Mouse (Mus musculus) heart, postnatal 10 days (tissue): ENCODE measurements around the gene Ppp1r3c. TPM values are rescaled to one million over a fixed set of nuclear protein-coding genes. Genes with fewer than 3 reads are reported as not detected.
"Not testable (repeated sequence)": the region's sequence is repeated elsewhere in the genome, so short reads cannot be mapped to it uniquely, and the experiment has no call there.

Experiments
- DNase-seq, 2 experiments: peaks; one replicate each; pipeline ENCODE4 v3.0.0; 2021
- intact Hi-C: fragments of 180-260 bp; cut with DNase I; formaldehyde crosslinking; loops from one replicate; pipeline ENCODE4 v1.15.1; 2025
- total RNA-seq, 2 experiments: library from RNA; stranded (reverse); gene quantifications; 2 replicates each; pipeline ENCODE4 v1.2.3; 2021

The Ppp1r3c gene
- 10 to 100 TPM; 72.2 to 86.1 TPM for total RNA-seq

DNA sequence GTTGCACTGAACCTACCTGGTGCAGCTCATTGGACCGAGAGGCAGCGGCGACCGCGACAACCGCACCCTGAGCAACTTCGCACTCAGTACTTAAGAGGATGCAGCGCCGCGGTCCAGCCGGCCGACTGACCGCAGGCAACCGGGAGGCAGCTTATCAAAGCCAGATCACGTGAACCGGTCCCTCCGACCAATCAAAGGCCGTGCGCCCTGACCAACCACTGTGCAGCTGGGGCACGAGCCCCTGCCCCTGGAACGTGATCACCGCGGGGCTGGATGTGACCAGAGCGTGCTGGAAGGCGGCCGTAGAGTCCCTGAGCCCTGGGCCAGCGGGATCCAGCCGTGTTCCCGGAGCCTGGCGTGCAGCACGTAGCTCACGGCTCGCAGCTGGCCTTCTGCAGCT, at the start of gene Ppp1r3c:
TSS of gene Ppp1r3c (minus strand) at position 117 of the 400 bp plus-strand sequence.
- intact Hi-C loops, result loop anchor here (5.0 kb wide), 2 partner anchors 184 to 199 kb away; partner anchors contain the start of gene Hectd2

DNA sequence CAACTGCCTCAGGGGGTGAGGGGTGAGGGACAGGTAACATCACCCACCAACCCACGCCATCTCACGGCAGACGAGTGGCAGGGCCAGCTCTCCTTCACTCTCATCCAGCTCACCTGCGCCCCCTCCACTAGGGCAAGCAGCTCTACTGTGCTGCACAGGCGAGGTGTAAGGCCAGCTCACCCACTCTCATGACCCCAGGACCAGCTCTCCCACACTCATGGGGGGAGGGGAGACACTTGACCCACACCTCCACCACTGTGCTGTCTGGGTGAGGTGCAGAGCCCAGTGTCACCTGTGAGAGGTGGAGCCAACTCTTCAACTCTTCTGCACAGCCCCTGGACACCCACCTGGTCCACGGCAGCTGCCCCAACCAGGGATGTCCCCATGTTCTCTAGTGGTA, 46.7 kb upstream of the Ppp1r3c start:
- DNase-seq, result no peak
- intact Hi-C loops, result no loop called here

More for the DNA sequence above, at the start of gene Ppp1r3c:
- peak; percentile 97 to 98 for DNase-seq

GRCm38 (mm10) chr19:36782591-36782990, 46.1 kb upstream of the Ppp1r3c start:
- no peak for DNase-seq
- intact Hi-C loops, result no loop called here

DNA sequence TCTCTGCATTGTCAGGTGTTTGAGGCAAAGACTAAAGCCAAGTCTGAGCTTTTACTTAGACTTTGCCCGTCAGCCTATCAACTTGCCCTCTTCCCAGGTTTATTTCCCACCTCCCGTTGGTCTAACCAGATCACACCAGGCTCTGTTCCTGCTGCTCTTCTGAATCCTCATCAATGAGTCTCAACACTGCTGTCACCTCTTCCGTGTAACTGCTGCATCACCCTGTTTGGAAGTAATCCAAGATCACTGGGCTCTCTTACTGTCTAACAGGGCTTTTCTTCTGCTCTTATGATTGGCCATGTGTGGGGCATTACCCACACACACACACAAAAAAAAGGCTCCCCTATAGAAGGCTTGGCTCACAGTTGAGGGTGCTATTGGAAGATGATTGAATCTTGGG, 45.5 kb upstream of the Ppp1r3c start:
- intact Hi-C loops, result no loop called here
- no peak for DNase-seq

- no peak for DNase-seq
These were observed 43.9 kb upstream of the Ppp1r3c start for GRCm38 (mm10) chr19:36780375-36780774.

GRCm38 (mm10) chr19:36779765-36780164, 43.3 kb upstream of the Ppp1r3c start:
- intact Hi-C loops, result no loop called here
- no peak for DNase-seq

More at GRCm38 (mm10) chr19:36780375-36780774, 43.9 kb upstream of the Ppp1r3c start:
- intact Hi-C loops, result no loop called here

DNA sequence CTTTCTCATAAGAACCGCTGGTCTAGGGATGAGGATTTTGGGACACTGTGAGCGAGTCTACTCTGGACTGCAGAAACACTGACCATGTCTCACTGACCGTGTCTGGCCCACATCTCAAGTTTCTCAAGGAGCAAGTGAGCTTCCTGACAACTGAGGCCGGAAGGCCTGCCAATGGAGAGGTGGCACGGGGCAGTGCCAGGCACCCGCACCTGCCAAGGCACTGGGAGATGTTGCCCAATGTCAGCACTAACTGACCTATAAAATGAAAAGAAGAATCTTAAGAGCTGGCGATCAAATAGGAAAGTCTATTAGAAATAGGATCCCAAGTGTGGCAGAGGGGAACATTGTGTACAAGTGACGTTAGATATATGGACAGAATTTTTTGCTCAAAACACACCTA, 39.1 kb upstream of the Ppp1r3c start:
- intact Hi-C loops, result no loop called here
- no peak for DNase-seq

DNA sequence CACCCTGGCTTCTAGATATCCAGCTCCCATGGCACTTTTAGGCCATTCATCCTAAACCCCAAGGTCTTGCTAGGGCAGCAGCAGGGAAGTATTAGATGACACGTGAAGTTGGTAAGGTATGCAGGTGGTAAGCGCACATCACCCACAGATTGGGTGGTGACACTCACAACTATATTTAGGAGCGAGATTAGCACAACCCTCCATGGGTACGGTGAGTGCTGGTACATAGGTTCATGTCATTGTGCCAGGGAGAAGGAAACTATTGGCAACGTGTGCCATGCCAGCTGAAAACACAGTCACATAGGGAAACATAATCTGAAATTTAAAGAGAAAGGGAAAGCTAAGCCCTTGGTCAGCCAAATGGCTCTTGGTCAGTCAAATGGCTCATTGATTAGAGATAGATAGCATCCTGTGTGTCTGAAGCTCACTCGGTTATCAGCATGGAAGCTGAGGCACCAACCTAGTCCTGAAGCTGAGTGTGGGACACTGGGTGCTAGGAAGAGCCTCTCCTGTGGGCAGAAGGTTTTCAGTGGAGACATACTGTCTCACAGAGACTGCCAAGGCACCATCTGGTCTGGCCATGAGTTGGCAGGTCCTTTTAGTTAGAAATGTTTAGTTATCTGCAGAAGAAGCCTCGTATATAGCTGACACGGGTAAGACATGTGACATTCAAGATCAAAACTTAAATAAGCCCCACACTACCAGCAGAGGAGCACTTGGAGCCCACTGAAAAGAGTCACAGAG, 37.4 kb upstream of the Ppp1r3c start:
- DNase-seq, result no peak
- intact Hi-C loops, result no loop called here

DNA sequence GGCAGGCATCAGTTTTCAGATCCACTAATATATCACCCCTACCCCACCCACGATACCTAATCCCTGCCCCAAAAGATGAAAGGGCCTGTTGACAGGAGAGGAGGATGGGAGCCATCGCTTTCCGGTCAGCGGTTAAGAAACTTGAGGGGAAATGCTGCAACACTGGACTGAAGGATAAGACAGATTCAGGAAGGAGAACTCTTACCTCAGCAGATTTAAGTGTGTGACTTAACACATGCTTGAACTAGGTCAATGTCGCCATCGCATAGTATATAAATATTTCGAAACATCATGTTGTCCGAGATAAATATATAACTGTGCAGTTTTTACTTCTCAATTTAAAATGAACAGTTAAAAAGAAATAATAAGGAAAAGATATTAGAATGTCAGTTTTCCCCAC, 31.6 kb upstream of the Ppp1r3c start:
- DNase-seq, result no peak
- intact Hi-C loops, result no loop called here

DNA sequence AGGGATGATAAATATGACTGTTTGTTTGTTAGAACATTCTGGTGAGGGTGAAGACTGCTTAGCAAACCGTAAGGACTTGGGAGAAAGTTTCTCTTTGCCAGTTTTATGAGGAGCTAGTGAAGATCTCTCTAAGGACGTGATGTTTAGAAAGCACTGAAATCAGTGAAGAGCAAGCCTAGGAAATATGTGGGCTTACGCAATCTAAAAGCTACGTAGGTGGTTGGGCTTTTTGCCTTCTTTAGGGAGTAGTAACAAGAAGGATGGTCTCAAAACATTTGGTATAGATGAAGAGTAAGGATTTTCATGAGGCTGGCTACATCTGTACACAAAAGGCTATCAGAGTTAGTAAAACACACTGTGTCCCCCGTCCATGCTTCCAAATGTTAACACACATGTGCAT, 28.0 kb upstream of the Ppp1r3c start:
- no peak for DNase-seq
- intact Hi-C loops, result no loop called here

GRCm38 (mm10) chr19:36748996-36749395, 12.5 kb upstream of the Ppp1r3c start:
- intact Hi-C loops, result no loop called here

GRCm38 (mm10) chr19:36742331-36742730, 5.9 kb upstream of the Ppp1r3c start:
- DNase-seq, result no peak
- intact Hi-C loops, result no loop called here

More at GRCm38 (mm10) chr19:36748996-36749395, 12.5 kb upstream of the Ppp1r3c start:
- DNase-seq, result no peak

DNA sequence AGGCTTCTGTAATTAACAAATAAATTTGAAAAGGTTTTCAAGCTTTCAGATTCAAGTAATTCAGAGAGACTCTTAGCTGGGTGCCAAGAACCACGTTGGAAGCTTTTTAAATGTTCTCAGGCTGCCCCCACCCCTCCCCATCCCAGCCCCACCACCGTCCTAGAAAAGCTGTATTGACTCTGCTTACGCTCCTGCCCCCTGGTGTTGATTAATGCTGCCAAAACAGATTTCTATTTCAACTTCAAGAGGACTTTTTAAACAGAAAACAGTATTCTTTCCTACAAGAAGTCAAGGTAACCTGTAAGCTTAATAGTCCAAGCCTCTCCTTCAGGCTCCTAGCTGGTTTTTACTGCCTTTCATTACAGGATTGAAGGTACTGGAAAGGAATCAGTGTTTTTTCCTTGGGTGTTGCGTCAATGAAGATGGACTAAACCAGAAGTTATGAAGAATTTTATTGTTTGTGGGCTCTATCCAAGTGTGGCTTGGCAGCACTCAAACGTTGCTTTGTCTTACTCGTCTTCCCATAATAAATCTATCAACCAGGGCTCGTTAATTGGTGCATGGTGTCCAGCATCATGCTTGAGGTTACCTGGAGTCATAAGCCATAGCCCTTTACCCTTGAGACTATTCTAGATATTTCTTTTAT, 3.2 kb upstream of the Ppp1r3c start:
- intact Hi-C loops, result loop anchor here (1.0 to 5.0 kb wide), 3 partner anchors 132 to 202 kb away; partner anchors contain the start of gene Hectd2

DNA sequence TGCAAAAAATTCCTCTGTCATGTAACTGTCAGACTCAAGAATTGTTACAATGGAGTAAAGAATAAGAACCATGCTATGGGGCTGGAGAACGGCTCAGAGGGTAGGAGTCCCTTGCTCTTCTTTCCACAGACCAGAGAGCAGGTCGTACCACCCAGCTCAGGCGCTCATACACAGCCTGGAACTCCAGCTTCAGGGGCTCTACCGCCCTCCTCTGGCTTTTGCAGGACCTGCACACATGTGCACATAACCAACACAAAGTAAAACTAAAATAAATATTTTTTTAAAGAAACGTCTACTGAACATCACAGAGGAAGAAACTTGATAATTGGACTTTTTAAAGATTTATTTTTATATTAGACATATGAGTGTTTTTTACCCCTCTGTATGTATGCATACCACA, 1.6 kb upstream of the Ppp1r3c start:
- DNase-seq, result no peak
- intact Hi-C loops, result loop anchor here (5.0 kb wide), 2 partner anchors 186 to 201 kb away; partner anchors contain the start of gene Hectd2

More for the DNA sequence above, 3.2 kb upstream of the Ppp1r3c start:
- DNase-seq, result peak; percentile 58 to 65

DNA sequence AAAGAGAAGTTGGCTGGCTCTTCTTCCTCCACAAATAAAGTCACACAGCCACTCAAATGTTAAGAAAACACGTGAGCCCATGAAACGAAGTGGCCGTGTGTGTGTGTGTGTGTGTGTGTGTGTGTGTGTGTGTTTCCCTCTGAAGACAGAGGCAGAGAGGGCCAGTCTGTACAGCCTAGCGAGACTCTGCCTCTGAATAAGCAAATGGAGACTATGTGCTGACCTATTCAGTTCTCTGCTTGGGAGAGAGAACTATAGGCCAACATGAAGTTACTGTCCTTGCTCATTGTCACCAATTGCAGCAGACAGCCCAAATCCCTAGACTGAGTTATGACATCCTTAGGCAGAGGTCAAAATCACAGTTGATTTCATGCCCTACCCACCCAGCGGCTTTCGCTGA, 634 bp upstream of the Ppp1r3c start:
- intact Hi-C loops, result loop anchor here (5.0 kb wide), 2 partner anchors 185 to 200 kb away; partner anchors contain the start of gene Hectd2
- no peak for DNase-seq

- peak; percentile 48 to 51 for DNase-seq
- intact Hi-C loops, result loop anchor here (2.0 to 5.0 kb wide), 3 partner anchors 44 to 197 kb away; partner anchors contain the start of gene Hectd2
These were observed 2.0 kb downstream of the Ppp1r3c start for GRCm38 (mm10) chr19:36734308-36735038.

DNA sequence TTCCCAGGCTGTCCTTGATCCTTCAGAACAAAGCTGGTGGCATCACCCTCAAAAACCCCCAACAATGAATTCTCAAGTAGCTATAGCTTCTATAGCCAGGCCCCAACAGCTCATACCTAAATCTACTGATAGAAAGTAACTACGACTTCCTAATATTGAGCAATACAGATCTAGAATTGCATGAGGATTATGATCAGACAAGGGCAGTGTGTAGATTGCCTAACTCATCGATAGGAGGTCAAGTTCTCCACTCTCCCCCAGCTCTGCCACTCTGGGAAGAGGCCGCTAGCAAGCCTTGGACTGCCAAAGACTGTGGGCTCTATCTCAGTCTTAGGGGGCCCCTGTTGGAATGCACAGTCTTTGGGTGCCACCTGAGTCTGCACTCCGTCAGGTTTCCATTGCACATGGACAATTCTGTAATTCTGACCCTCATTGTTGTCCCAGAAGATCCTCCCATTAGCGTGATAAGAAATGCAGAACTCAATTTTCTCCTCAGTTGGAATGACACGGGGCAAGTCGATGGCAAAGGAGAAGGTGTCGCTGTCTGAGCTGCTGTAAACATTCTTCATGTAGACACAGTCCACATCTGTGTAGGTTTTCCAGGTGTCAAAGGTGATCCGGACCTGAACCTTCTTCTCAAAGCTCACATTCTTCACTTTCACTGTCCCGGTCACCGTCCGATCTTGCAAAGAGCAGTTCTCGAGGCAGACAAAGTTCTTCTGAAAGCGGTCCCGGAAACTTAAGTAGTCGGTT, 3.1 kb downstream of the Ppp1r3c start:
- DNase-seq, result no peak
- intact Hi-C loops, result no loop called here

GRCm38 (mm10) chr19:36731310-36731709, 5.1 kb downstream of the Ppp1r3c start:
- intact Hi-C loops, result no loop called here
- peak; percentile 43 to 58 for DNase-seq

DNA sequence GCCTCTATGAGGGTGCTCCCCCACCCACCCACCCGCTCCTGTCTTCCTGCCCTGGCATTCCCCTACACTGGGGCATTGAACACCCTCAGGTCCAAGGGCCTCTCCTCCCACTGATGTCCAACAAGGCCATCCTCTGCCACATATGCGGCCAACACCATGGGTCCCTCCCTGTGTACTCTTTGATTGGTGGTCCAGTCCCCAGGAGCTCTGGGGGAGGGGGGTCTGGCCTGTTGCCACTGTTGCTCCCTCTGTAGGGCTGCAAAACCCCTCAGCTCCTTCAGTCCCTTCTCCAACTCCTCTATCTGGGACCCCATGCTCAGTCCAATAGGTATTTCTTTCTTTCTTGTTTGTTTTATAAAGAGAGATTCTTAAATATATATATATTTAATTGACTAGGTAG, 6.0 kb downstream of the Ppp1r3c start:
- intact Hi-C loops, DNase-seq: not testable (repeated sequence)

DNA sequence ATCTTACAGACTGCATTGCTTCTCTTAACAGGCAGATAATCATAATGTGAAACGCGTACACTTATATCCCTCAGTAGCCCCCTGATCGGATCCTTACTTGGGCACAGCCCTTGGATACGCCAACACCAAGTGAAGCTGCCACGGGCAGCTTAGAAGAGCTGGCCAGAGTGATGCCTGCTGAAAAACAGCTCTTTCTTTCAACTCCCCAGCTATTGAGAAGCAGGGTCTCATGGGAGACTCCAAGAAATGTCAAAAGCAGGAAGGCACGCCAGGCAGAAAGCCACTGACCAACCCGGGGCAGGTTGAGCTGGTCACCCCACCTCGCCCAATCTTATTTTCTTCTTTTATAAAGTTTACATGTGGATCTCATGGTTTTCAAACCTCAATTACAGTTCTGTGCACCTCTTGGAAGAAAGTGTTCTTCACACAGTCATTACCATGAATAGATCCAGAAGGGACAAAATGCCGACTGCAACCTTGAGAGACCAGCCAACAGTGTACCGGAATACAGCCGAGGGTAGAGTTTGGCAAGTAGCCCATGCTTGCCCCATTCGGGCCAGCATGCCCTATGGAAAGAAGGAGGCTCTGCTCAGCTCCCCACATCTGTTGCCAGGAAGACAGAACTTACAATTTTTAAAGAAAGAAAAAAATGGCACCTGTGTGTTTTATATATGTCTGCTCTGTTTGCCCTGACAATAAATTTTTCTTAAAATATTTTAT, 7.6 kb downstream of the Ppp1r3c start:
- intact Hi-C loops, result no loop called here
- no peak for DNase-seq
